In the genomic region with DNA sequence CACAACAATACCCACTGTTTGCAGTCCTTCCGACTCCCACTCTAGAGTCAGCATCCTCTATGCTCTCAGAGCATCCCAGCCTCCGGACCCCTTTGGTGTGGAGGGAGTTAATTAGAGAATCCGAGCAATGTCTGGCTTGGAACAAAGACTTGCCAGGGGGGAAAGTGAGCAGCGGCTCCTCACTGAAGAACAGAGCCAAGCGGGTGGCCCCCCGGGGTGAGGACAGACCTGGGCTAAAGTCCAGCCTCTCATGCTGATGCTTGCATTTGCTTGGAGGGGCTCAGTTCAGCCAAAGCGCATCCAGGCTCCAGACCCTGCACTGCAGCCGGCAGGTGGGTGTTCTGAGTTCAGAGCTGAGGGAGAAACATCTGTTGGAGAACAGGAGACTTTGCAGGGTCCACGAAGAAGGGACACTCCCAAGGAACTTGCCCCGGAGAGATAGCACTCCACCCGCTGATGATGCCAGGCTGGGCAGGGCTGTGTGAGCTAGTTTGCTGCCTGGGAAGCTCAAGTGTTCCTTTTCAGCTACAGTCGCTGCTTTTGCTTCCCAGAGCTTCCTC, we compare ENCODE assay signal across 8 mouse cellular contexts.
A peak's percentile ranks its signal among the peaks of the same experiment; 100 is the strongest.
DNase-seq lines count a peak whose midpoint lies in the region; ATAC-seq and TF ChIP-seq lines count a peak whose summit lies in the region.

No protein-coding gene starts in this region.

- H3K9ac ChIP-seq in embryonic facial prominence, embryonic 15.5 days, result no peak overlapping the region
- no peak overlapping the region for H3K9ac ChIP-seq in limb, embryonic 15.5 days
- H3K9ac ChIP-seq in heart, adult 2 months (ENCODE audit: low read depth, low read length), result no peak overlapping the region

- no peak for TF ChIP-seq CTCF in heart, adult 2 months (IDR thresholded peaks at IDR 0.05)

- intact Hi-C loops in gastrocnemius, postnatal 14 days (cut with DNase I; ENCODE audit: low total_unique reads), result no loop called here
- intact Hi-C loops in gastrocnemius, postnatal 36 days (cut with DNase I), result no loop called here
- intact Hi-C loops in heart, adult 2 months (cut with DNase I), result no loop called here

- H3K4me2 ChIP-seq in embryonic facial prominence, embryonic 15.5 days (replicated peaks), result peak overlapping the region; percentile 48
- H3K4me2 ChIP-seq in limb, embryonic 15.5 days, result peak overlapping the region; percentile 41

- no peak for TF ChIP-seq EP300 in heart, adult 2 months (IDR thresholded peaks at IDR 0.05; ENCODE audit: insufficient read depth, low read depth, low read length)

- no peaks in the 10 kb centered on the region for H3K79me2 ChIP-seq in heart, adult 2 months (replicated peaks; ENCODE audit: control insufficient read depth, insufficient read depth, low read length)

- DNase-seq in gastrocnemius, postnatal 14 days, result peak; percentile 5
- DNase-seq in gastrocnemius, postnatal 36 days, result no peak
- peak; percentile 73 for DNase-seq in Muller cell, postnatal 12 days (ENCODE audit: inconsistent ontology term)
- DNase-seq in testis, postnatal 10 days (ENCODE audit: low spot score), result no peak
- DNase-seq in urinary bladder, postnatal 4 days (ENCODE audit: low spot score in 2 of 2), result no peak
- no peak for DNase-seq in heart, adult 2 months

- no peak overlapping the region for H3K27ac ChIP-seq in embryonic facial prominence, embryonic 15.5 days (replicated peaks)
- no peak overlapping the region for H3K27ac ChIP-seq in limb, embryonic 15.5 days
- no peak overlapping the region for H3K27ac ChIP-seq in heart, adult 2 months

- no peak for TF ChIP-seq POLR2A in heart, adult 2 months (IDR thresholded peaks at IDR 0.05; ENCODE audit: insufficient read depth, low read depth, low read length)

- no peaks in the 10 kb centered on the region for H3K27me3 ChIP-seq in embryonic facial prominence, embryonic 15.5 days
- peaks cover 7% of the 10 kb centered on the region; the same call in 1 of the 2 replicates for H3K27me3 ChIP-seq in limb, embryonic 15.5 days
- H3K27me3 ChIP-seq in heart, adult 2 months (ENCODE audit: control insufficient read depth, insufficient read depth, low read length), result no peaks in the 10 kb centered on the region

- peak overlapping the region; percentile 24 for H3K4me3 ChIP-seq in embryonic facial prominence, embryonic 15.5 days (replicated peaks)
- peak overlapping the region; percentile 18 for H3K4me3 ChIP-seq in limb, embryonic 15.5 days
- no peak overlapping the region for H3K4me3 ChIP-seq in heart, adult 2 months

- H3K4me1 ChIP-seq in embryonic facial prominence, embryonic 15.5 days, result peaks cover 4% of the 10 kb centered on the region
- peaks cover 8% of the 10 kb centered on the region; the same call in 1 of the 2 replicates for H3K4me1 ChIP-seq in limb, embryonic 15.5 days
- no peaks in the 10 kb centered on the region for H3K4me1 ChIP-seq in heart, adult 2 months (ENCODE audit: control insufficient read depth, insufficient read depth, low read length)

- 2% methylated on average over 12 of the region's 12 CpGs for WGBS in embryonic facial prominence, embryonic 15.5 days
- WGBS in limb, embryonic 15.5 days, result 2% methylated on average over 12 of the region's 12 CpGs
- WGBS in heart, adult 2 months, result 3% methylated on average over 12 of the region's 12 CpGs

- ATAC-seq in embryonic facial prominence, embryonic 15.5 days (ENCODE audit: insufficient number of reproducible peaks, low FRiP score, low TSS enrichment, low read depth), result 0 out of 2 replicates have a peak, but pooled peaks have one; percentile 29
- ATAC-seq in limb, embryonic 15.5 days (ENCODE audit: insufficient number of reproducible peaks, low FRiP score, low TSS enrichment, low read depth), result no peak

- no peaks in the 10 kb centered on the region for H3K36me3 ChIP-seq in embryonic facial prominence, embryonic 15.5 days
- no peaks in the 10 kb centered on the region for H3K36me3 ChIP-seq in limb, embryonic 15.5 days
- no peaks in the 10 kb centered on the region for H3K36me3 ChIP-seq in heart, adult 2 months (ENCODE audit: control insufficient read depth, insufficient read depth, low read length)

- no peaks in the 10 kb centered on the region for H3K9me3 ChIP-seq in embryonic facial prominence, embryonic 15.5 days (replicated peaks)
- H3K9me3 ChIP-seq in limb, embryonic 15.5 days, result no peaks in the 10 kb centered on the region

Comparison
In these comparisons a context has a peak if more than half of its experiments do, and no peak if none do; other contexts are left out.
1. DNase-seq: peak in gastrocnemius, postnatal 14 days (single experiment) and Muller cell, postnatal 12 days (single experiment); none in gastrocnemius, postnatal 36 days (0 of 2), testis, postnatal 10 days (single experiment), urinary bladder, postnatal 4 days (0 of 2) and heart, adult 2 months (0 of 2).